Mouse (Mus musculus) lung, embryonic 16.5 days (tissue): ENCODE measurements around the gene Dennd1b. TPM values are rescaled to one million over a fixed set of nuclear protein-coding genes. Genes with fewer than 3 reads are reported as not detected.

Source experiments
- ATAC-seq: fragments of 200-750 bp; cut with Nextera tagmentation; 2 replicates; pipeline ENCODE4 v1.8.0; 2017; ENCODE audit warnings: low read depth, mild to moderate bottlenecking, moderate library complexity
- H3K27ac ChIP-seq: fragments of 300-500 bp; sonication (generic); 2 replicates; pipeline ENCODE4 v1.5.1; 2014; ENCODE audit warnings: mild to moderate bottlenecking, control low read depth, low read length
- H3K27me3 ChIP-seq: fragments of 300-500 bp; sonication (generic); 2 replicates; pipeline ENCODE4 v1.6.1; 2014; ENCODE audit warnings: low read depth, low read length, mixed read lengths; ENCODE audit not compliant: control insufficient read depth, insufficient read depth
- H3K36me3 ChIP-seq: fragments of 300-500 bp; sonication (generic); 2 replicates; pipeline ENCODE4 v1.6.1; 2014; ENCODE audit warnings: low read length; ENCODE audit not compliant: control insufficient read depth, insufficient read depth
- H3K4me1 ChIP-seq: fragments of 300-500 bp; sonication (generic); replicated peaks from 2 replicates; pipeline ENCODE4 v1.6.1; 2014; ENCODE audit warnings: low read length, mixed read lengths; ENCODE audit not compliant: control insufficient read depth, insufficient read depth
- H3K4me2 ChIP-seq: fragments of 300-500 bp; sonication (generic); 2 replicates; pipeline ENCODE4 v1.6.1; 2014; ENCODE audit warnings: low read depth, low read length, control low read depth
- H3K4me3 ChIP-seq: fragments of 300-500 bp; sonication (generic); 2 replicates; pipeline ENCODE4 v1.5.1; 2014; ENCODE audit warnings: mild to moderate bottlenecking, low read length, control low read depth
- H3K9ac ChIP-seq: fragments of 300-500 bp; sonication (generic); 2 replicates; pipeline ENCODE4 v1.6.1; 2014; ENCODE audit warnings: low read length, control low read depth
- H3K9me3 ChIP-seq: fragments of 300-500 bp; sonication (generic); 2 replicates; pipeline ENCODE4 v1.6.1; 2016; ENCODE audit warnings: low read length; ENCODE audit not compliant: control insufficient read depth
- WGBS: fragments of 180-500 bp; shearing (Covaris S2); extraction: QIAGEN DNeasy Blood & Tissue Kit; methylation state at CpG from one replicate; pipeline ENCODE4 v1.1.7; 2014; 5-methylcytosine and 5-hydroxymethylcytosine counted together
- polyA plus RNA-seq: library from polyadenylated mRNA; unstranded; fragments of >200 nt; fragmentation: Nextera tagmentation; extraction: Ambion mirVana; gene quantifications from 2 replicates; pipeline ENCODE4 v1.2.1, GENCODE M21; 2015

The Dennd1b gene
- polyA plus RNA-seq, 1 experiment from 2014 or later, result 9.1 TPM

DNA sequence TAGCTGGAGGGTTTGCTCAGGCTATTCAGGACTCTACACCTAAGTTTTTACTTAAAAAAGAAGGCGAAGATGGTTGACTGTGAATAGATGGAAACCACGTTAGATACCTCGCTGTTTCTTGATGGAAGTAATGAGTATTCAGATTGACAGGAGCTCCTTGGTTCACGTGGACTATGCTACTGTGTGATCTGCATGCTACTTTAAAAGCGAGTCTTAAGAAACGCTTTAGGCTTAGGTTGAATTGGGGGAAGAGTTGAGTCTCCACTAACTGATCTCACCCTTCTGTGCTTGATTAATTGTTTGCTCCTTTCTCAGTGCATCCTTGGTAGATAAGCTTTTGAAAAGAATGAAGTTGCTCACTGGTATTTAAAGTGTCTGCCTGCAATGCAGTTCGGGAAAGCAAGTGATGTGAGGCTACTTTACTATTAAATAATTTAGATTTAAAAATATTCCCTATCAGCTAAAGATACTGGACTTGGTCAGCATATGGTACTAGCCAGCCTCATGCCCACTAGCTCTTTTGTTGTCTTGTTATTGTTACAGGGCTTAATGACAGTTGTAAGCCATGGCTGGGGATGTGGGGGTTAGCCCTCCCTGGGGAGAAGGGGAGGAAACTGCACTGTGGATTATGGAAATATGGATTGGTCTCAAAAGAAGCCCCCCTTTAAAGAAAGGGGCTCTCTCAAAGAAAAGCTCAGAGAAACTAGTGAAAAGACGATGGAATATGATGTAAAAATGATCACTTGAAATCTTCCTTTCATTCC lies 62.8 kb downstream of the Dennd1b start:
- H3K4me1 ChIP-seq, result no peaks in the 10 kb centered on the region
- no peak overlapping the region for H3K4me3 ChIP-seq
- no peak for ATAC-seq
- no peaks in the 10 kb centered on the region for H3K27me3 ChIP-seq
- no peaks in the 10 kb centered on the region for H3K9me3 ChIP-seq
- H3K9ac ChIP-seq, result no peak overlapping the region
- H3K27ac ChIP-seq, result no peak overlapping the region
- no peaks in the 10 kb centered on the region for H3K36me3 ChIP-seq
- no peak overlapping the region for H3K4me2 ChIP-seq
- 71% methylated on average over 8 of the region's 8 CpGs for WGBS

DNA sequence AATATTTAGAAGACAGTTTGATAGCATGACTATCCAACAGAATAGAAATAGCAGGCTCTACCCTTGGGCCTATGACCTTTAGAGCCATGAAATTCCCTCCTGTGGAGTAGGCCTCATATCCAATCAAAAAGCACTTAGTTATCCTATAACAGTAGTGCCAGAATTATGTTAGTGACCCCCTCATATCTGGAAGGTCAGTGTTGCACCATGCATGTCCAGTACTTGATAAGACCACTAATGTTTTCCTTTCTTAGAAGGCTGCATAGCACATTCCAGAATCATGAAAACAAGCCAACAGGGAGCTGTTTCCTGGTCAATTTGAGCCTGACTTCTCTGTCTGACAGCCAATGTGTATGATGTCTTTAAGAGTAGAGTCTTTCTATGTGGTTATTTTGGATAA lies 66.3 kb downstream of the Dennd1b start:
- H3K36me3 ChIP-seq, result no peaks in the 10 kb centered on the region
- H3K4me3 ChIP-seq, result no peak overlapping the region
- no peak overlapping the region for H3K4me2 ChIP-seq
- H3K27ac ChIP-seq, result no peak overlapping the region
- H3K4me1 ChIP-seq, result no peaks in the 10 kb centered on the region
- H3K27me3 ChIP-seq, result no peaks in the 10 kb centered on the region
- H3K9me3 ChIP-seq, result no peaks in the 10 kb centered on the region
- no peak overlapping the region for H3K9ac ChIP-seq
- ATAC-seq, result no peak

GRCm38 (mm10) chr1:139032411-139032810 lies 69.2 kb downstream of the Dennd1b start:
- Histone ChIP-seq H3K9me3 (no peaks in the 10 kb centered on the region), H3K4me3 (no peak overlapping the region), H3K9ac (no peak overlapping the region), H3K36me3 (no peaks in the 10 kb centered on the region), H3K4me2 (no peak overlapping the region), H3K4me1 (no peaks in the 10 kb centered on the region), H3K27ac (no peak overlapping the region), H3K27me3 (no peaks in the 10 kb centered on the region)
- ATAC-seq, result no peak
- 95% methylated on average over 1 of the region's 1 CpGs for WGBS

- Histone ChIP-seq H3K27ac (no peak overlapping the region), H3K36me3 (no peaks in the 10 kb centered on the region), H3K9me3 (no peaks in the 10 kb centered on the region), H3K4me1 (no peaks in the 10 kb centered on the region), H3K4me3 (no peak overlapping the region), H3K4me2 (no peak overlapping the region), H3K27me3 (no peaks in the 10 kb centered on the region), H3K9ac (no peak overlapping the region)
- 80% methylated on average over 4 of the region's 4 CpGs for WGBS
- ATAC-seq, result no peak
Observed at GRCm38 (mm10) chr1:139035141-139035540, 71.9 kb downstream of the Dennd1b start.

- Histone ChIP-seq H3K9ac (no peak overlapping the region), H3K4me2 (no peak overlapping the region), H3K4me1 (no peaks in the 10 kb centered on the region), H3K27ac (no peak overlapping the region), H3K4me3 (no peak overlapping the region), H3K9me3 (no peaks in the 10 kb centered on the region), H3K27me3 (no peaks in the 10 kb centered on the region), H3K36me3 (no peaks in the 10 kb centered on the region)
- WGBS, result 86% methylated on average over 1 of the region's 1 CpGs
- no peak for ATAC-seq
Observed at GRCm38 (mm10) chr1:139036302-139036701, 73.1 kb downstream of the Dennd1b start.

- 61% methylated on average over 7 of the region's 7 CpGs for WGBS
- no peak for ATAC-seq
- Histone ChIP-seq H3K9ac (no peak overlapping the region), H3K27ac (no peak overlapping the region), H3K36me3 (no peaks in the 10 kb centered on the region), H3K4me1 (no peaks in the 10 kb centered on the region), H3K4me3 (no peak overlapping the region), H3K27me3 (no peaks in the 10 kb centered on the region), H3K4me2 (no peak overlapping the region), H3K9me3 (no peaks in the 10 kb centered on the region)
Observed at GRCm38 (mm10) chr1:139036768-139037507, 73.7 kb downstream of the Dennd1b start.

- WGBS, result 65% methylated on average over 4 of the region's 4 CpGs
- Histone ChIP-seq H3K4me2 (no peak overlapping the region), H3K4me3 (no peak overlapping the region), H3K4me1 (no peaks in the 10 kb centered on the region), H3K36me3 (no peaks in the 10 kb centered on the region), H3K27ac (no peak overlapping the region), H3K9me3 (no peaks in the 10 kb centered on the region), H3K27me3 (no peaks in the 10 kb centered on the region), H3K9ac (no peak overlapping the region)
- ATAC-seq, result no peak
Observed at GRCm38 (mm10) chr1:139038074-139038473, 74.8 kb downstream of the Dennd1b start.

DNA sequence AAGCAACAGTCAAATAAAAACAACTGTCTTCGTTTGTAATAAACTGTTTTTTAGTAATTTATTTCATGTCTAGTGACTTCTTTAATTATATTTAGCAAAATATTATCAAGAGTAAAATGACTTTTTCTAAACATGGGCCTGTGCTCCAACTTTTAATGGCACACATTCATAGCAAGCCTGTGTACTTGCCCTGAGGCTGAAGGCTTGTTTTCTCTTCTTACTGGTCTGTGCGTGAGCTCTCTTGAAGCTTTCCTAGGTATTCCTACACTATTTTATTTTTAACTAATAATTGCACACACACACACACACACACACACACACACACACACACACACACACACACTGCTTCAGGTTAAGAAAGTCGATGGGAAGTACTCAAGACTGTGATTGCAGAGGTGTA lies 75.4 kb downstream of the Dennd1b start:
- no peak overlapping the region for H3K27ac ChIP-seq
- no peaks in the 10 kb centered on the region for H3K4me1 ChIP-seq
- H3K36me3 ChIP-seq, result no peaks in the 10 kb centered on the region
- no peak for ATAC-seq
- no peak overlapping the region for H3K4me3 ChIP-seq
- no peaks in the 10 kb centered on the region for H3K27me3 ChIP-seq
- no peak overlapping the region for H3K9ac ChIP-seq
- H3K9me3 ChIP-seq, result no peaks in the 10 kb centered on the region
- H3K4me2 ChIP-seq, result no peak overlapping the region
- 53% methylated on average over 3 of the region's 3 CpGs for WGBS

DNA sequence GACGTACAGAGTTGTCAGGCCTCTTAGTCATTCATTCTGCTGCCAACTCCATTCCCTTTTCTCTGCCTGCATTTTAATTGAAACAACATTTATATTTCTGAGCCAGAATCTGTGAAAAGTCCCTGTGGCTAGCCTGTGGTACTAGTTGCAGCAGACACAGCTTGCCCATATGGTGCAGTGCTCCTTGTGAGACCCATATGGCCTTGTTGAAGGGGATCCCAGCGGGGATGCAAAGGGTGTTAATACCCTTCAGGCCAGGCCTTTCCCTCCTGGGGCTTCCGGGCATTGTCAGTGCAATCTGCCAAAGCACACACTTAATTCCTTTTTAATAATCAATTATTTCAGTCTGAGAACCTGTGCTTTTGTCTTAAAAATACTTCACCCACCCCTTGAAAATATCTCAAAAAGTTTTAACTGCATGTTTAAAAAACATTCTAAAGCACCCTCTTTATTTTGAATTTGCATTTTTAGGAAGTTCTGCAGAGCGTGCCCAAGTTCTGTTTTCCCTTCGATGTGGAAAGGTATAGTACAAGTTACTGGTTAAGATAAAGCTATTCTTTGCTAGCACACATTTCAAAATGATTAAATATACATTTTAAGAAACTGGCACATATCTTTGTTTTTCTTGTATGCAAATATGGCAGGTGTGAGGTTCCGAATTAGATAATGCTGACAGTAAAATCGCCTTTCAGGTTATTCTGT lies 76.4 kb downstream of the Dennd1b start:
- H3K36me3 ChIP-seq, result no peaks in the 10 kb centered on the region
- H3K27me3 ChIP-seq, result no peaks in the 10 kb centered on the region
- no peak overlapping the region for H3K4me2 ChIP-seq
- H3K4me1 ChIP-seq, result no peaks in the 10 kb centered on the region
- H3K9ac ChIP-seq, result no peak overlapping the region
- 70% methylated on average over 7 of the region's 7 CpGs for WGBS
- no peaks in the 10 kb centered on the region for H3K9me3 ChIP-seq
- H3K4me3 ChIP-seq, result no peak overlapping the region
- H3K27ac ChIP-seq, result no peak overlapping the region
- no peak for ATAC-seq
